Mouse (Mus musculus) lung, postnatal 0 days (tissue): ENCODE data around the gene Cfap45. TPM values are rescaled to one million over a fixed set of nuclear protein-coding genes. Genes with fewer than 3 reads are reported as not detected.

Experiments
- ATAC-seq: fragments of 200-750 bp; cut with Nextera tagmentation; 2 replicates; pipeline ENCODE4 v1.8.0; 2017; ENCODE audit warnings: moderate library complexity
- DNase-seq: peaks from one replicate; pipeline ENCODE4 v3.0.0-alpha.2; 2016; ENCODE audit warnings: low spot score
- H3K27ac ChIP-seq: fragments of 300-500 bp; sonication (generic); 2 replicates; pipeline ENCODE4 v1.5.1; 2014; ENCODE audit warnings: antibody characterized with exemption, mild to moderate bottlenecking, low read length, mixed read lengths
- H3K27me3 ChIP-seq: fragments of 300-500 bp; sonication (generic); replicated peaks from 2 replicates; pipeline ENCODE4 v1.6.1; 2014; ENCODE audit warnings: low read length, mixed read lengths; ENCODE audit not compliant: insufficient read depth
- H3K36me3 ChIP-seq: fragments of 300-500 bp; sonication (generic); 2 replicates; pipeline ENCODE4 v1.6.1; 2014; ENCODE audit warnings: low read length, mixed read lengths; ENCODE audit not compliant: insufficient read depth
- H3K4me1 ChIP-seq: fragments of 300-500 bp; sonication (generic); 2 replicates; pipeline ENCODE4 v1.6.1; 2014; ENCODE audit warnings: antibody characterized with exemption, low read depth, low read length, mixed read lengths; ENCODE audit not compliant: insufficient read depth
- H3K4me2 ChIP-seq: fragments of 300-500 bp; sonication (generic); replicated peaks from 2 replicates; pipeline ENCODE4 v1.6.1; 2014; ENCODE audit warnings: low read depth, mild to moderate bottlenecking, low read length, moderate library complexity, mixed read lengths
- H3K4me3 ChIP-seq: fragments of 300-500 bp; sonication (generic); 2 replicates; pipeline ENCODE4 v1.5.1; 2014; ENCODE audit warnings: low read depth, low read length
- H3K9ac ChIP-seq: fragments of 300-500 bp; sonication (generic); replicated peaks from 2 replicates; pipeline ENCODE4 v1.6.1; 2014; ENCODE audit warnings: low read depth, mild to moderate bottlenecking
- H3K9me3 ChIP-seq: fragments of 300-500 bp; sonication (generic); 2 replicates; pipeline ENCODE4 v1.6.1; 2016; ENCODE audit warnings: low read length, mixed read lengths
- CTCF ChIP-seq: IDR thresholded peaks from 2 replicates; pipeline ENCODE4 v1.5.1; 2016; ENCODE audit warnings: antibody characterized with exemption, mild to moderate bottlenecking
- EP300 ChIP-seq: IDR thresholded peaks from 2 replicates; pipeline ENCODE4 v1.6.1; 2016; ENCODE audit warnings: antibody characterized with exemption, mild to moderate bottlenecking, control low read depth
- WGBS: fragments of 180-500 bp; shearing (Covaris S2); extraction: QIAGEN DNeasy Blood & Tissue Kit; methylation state at CpG from one replicate; pipeline ENCODE4 v1.1.7; 2014; 5-methylcytosine and 5-hydroxymethylcytosine counted together
- polyA plus RNA-seq: library from polyadenylated mRNA; unstranded; fragments of >200 nt; fragmentation: Nextera tagmentation; extraction: Ambion mirVana; gene quantifications from 2 replicates; pipeline ENCODE4 v1.2.1, GENCODE M21; 2015

Cfap45 gene
- polyA plus RNA-seq, 1 experiment from 2014 or later, result 12.2 TPM

GRCm38 (mm10) chr1:172580116-172580515, 59.5 kb downstream of the Cfap45 start:
- ATAC-seq (peak; percentile 35), DNase-seq (peak; percentile 59)
- Histone ChIP-seq H3K4me2 (no peak overlapping the region), H3K4me3 (no peak overlapping the region), H3K27me3 (no peaks in the 10 kb centered on the region), H3K4me1 (no peaks in the 10 kb centered on the region), H3K9ac (no peak overlapping the region), H3K27ac (no peak overlapping the region), H3K9me3 (no peaks in the 10 kb centered on the region), H3K36me3 (no peaks in the 10 kb centered on the region)
- TF ChIP-seq EP300, result no peak
- TF ChIP-seq CTCF, result no peak
- 48% methylated on average over 6 of the region's 6 CpGs for WGBS

GRCm38 (mm10) chr1:172582436-172582835, 61.8 kb downstream of the Cfap45 start:
- H3K27ac ChIP-seq, result no peak overlapping the region
- no peaks in the 10 kb centered on the region for H3K4me1 ChIP-seq
- no peak for DNase-seq
- no peaks in the 10 kb centered on the region for H3K9me3 ChIP-seq
- no peak overlapping the region for H3K9ac ChIP-seq
- ATAC-seq, result no peak
- no peaks in the 10 kb centered on the region for H3K36me3 ChIP-seq
- H3K4me2 ChIP-seq, result no peak overlapping the region
- TF ChIP-seq CTCF (no peak), EP300 (no peak)
- H3K27me3 ChIP-seq, result no peaks in the 10 kb centered on the region
- 84% methylated on average over 8 of the region's 8 CpGs for WGBS
- no peak overlapping the region for H3K4me3 ChIP-seq

GRCm38 (mm10) chr1:172584271-172584670, 63.7 kb downstream of the Cfap45 start:
- H3K27ac ChIP-seq, result no peak overlapping the region
- WGBS, result 80% methylated on average over 6 of the region's 6 CpGs

GRCm38 (mm10) chr1:172585026-172585425, 64.4 kb downstream of the Cfap45 start:
- DNase-seq (no peak), ATAC-seq (no peak)
- WGBS, result 35% methylated on average over 4 of the region's 4 CpGs
- Histone ChIP-seq H3K9ac (no peak overlapping the region), H3K4me3 (no peak overlapping the region), H3K27ac (no peak overlapping the region), H3K27me3 (no peaks in the 10 kb centered on the region), H3K9me3 (no peaks in the 10 kb centered on the region), H3K4me2 (no peak overlapping the region), H3K36me3 (no peaks in the 10 kb centered on the region), H3K4me1 (no peaks in the 10 kb centered on the region)
- no peak for TF ChIP-seq CTCF
- no peak for TF ChIP-seq EP300

More at GRCm38 (mm10) chr1:172584271-172584670, 63.7 kb downstream of the Cfap45 start:
- no peak overlapping the region for H3K9ac ChIP-seq
- no peak overlapping the region for H3K4me2 ChIP-seq
- H3K4me3 ChIP-seq, result no peak overlapping the region
- TF ChIP-seq CTCF, result no peak
- no peak for TF ChIP-seq EP300
- no peaks in the 10 kb centered on the region for H3K9me3 ChIP-seq
- no peaks in the 10 kb centered on the region for H3K36me3 ChIP-seq
- no peak for DNase-seq
- H3K27me3 ChIP-seq, result no peaks in the 10 kb centered on the region
- ATAC-seq, result no peak
- H3K4me1 ChIP-seq, result no peaks in the 10 kb centered on the region

- no peak for ATAC-seq
- no peaks in the 10 kb centered on the region for H3K36me3 ChIP-seq
- H3K9ac ChIP-seq, result no peak overlapping the region
- H3K4me1 ChIP-seq, result no peaks in the 10 kb centered on the region
- H3K9me3 ChIP-seq, result no peaks in the 10 kb centered on the region
- TF ChIP-seq EP300, result no peak
- no peak for TF ChIP-seq CTCF
- no peak overlapping the region for H3K4me3 ChIP-seq
- DNase-seq, result no peak
- 33% methylated on average over 26 of the region's 26 CpGs for WGBS
- H3K27ac ChIP-seq, result no peak overlapping the region
- no peaks in the 10 kb centered on the region for H3K27me3 ChIP-seq
- no peak overlapping the region for H3K4me2 ChIP-seq
Observed at GRCm38 (mm10) chr1:172585612-172586567, 65.3 kb downstream of the Cfap45 start.

- Histone ChIP-seq H3K27me3 (no peaks in the 10 kb centered on the region), H3K4me2 (no peak within 1 kb of the TSS), H3K27ac (no peak within 1 kb of the TSS), H3K4me3 (no peak within 1 kb of the TSS), H3K9me3 (no peaks in the 10 kb centered on the region), H3K36me3 (no peaks in the 10 kb centered on the region), H3K9ac (no peak within 1 kb of the TSS), H3K4me1 (no peaks in the 10 kb centered on the region)
- ATAC-seq (no peak), DNase-seq (no peak)
- WGBS, result 43% methylated on average over 7 of the region's 7 CpGs
- TF ChIP-seq CTCF (no peak), EP300 (no peak)
Observed at GRCm38 (mm10) chr1:172590385-172590784, 69.8 kb downstream of the Cfap45 start, which contains the start of gene Slamf8. Gene Slamf8 (minus strand): TSS chr1:172590568.
